Mouse (Mus musculus) C2C12 (cell line): Measurements from ENCODE around the gene Fam169b.

Source experiments
- CEBPB ChIP-seq: IDR thresholded peaks from one replicate; pipeline ENCODE4 v1.6.1; 2011; ENCODE audit warnings: low read depth, mild to moderate bottlenecking, control low read depth, moderate library complexity
- CTCF ChIP-seq: IDR thresholded peaks from one replicate; pipeline ENCODE4 v1.5.1; 2011; ENCODE audit not compliant: control insufficient read depth, insufficient read depth, insufficient read length

DNA sequence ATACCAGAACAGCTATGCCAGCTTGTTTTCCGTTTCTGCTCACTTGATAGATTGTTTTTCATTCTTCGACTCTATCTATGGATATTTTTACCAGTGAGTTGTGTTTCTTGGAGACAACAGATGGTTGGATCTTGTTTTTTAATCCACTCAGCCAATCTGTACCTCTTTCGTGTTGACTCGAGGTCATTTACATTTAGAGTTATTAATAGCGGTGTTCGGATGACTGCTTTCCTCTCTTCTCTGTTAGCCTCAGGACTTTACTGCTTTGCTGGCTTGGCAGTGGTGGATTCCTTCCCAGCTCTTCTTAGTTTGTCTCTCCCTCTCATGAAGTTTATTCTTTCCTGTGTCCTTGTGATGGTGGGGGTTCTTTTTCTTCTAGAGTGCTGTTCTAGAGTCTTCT is 59.2 kb downstream of the Fam169b start:
- TF ChIP-seq CTCF (no peak), CEBPB (no peak)
